Mouse (Mus musculus): ENCODE measurements at regions not wholly inside any gene's neighbourhood (a gene's known extent, or its start where the extent isn't known, plus 50 kb on each side); places are given as distances from the start of the nearest gene placed in this dataset.

DNA sequence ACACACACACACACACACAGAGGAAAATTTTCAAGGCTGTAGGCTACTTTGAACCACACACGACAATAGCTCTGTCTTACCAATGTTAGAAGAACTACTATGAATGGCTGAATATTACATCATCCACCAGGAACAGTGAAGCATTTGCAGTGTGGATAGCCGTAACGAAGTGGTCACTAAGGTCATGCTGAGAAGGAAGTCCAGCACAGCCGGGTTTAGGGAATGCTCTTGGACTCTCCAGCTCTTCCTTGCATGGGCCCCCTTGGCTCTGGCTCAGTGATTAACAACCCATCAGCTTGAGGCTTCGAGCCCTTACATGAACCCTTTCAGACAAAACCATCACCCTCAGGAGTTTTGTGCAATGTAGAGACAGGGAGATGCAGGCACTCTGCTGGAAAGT, 245.3 kb downstream of the Adamts20 start:
- no peak overlapping the region for H3K4me3 ChIP-seq (replicated peaks; ENCODE audit: extremely low read depth, low read depth, low read length)
- WGBS, result 46% methylated on average over 5 of the region's 5 CpGs
- DNase-seq, result no peak
- no peaks in the 10 kb centered on the region for H3K4me1 ChIP-seq (ENCODE audit: control insufficient read depth, insufficient read depth, low read length)
- no peak for TF ChIP-seq CTCF (IDR thresholded peaks at IDR 0.05; ENCODE audit: insufficient read depth, low read length)
- no peak for TF ChIP-seq POLR2A (IDR thresholded peaks at IDR 0.05; ENCODE audit: borderline replicate concordance, extremely low read depth, low read depth, low read length)

DNA sequence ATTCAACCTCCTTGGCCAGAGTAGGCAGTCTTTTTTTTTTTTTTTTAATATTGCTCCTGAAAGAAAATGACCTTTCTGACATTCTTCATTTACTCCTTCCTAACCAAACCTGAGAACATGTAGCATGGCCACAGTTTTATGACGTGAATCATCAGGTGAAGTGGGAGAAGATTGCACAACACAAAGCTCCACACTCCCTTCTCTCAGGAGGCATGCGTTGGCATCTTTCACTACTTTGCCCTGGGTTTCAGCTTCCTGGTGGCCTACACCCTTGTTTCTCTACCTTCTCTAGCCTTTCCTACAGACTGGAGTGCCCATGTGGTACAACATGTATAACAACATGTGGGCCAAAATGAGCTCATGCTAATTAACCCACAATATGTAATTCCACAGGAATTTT, 248.5 kb downstream of the Adamts20 start:
- H3K4me3 ChIP-seq (replicated peaks; ENCODE audit: extremely low read depth, low read depth, low read length), result no peak overlapping the region
- H3K4me1 ChIP-seq (ENCODE audit: control insufficient read depth, insufficient read depth, low read length), result no peaks in the 10 kb centered on the region
- 69% methylated on average over 2 of the region's 2 CpGs for WGBS
- no peak for TF ChIP-seq POLR2A (IDR thresholded peaks at IDR 0.05; ENCODE audit: borderline replicate concordance, extremely low read depth, low read depth, low read length)
- no peak for TF ChIP-seq CTCF (IDR thresholded peaks at IDR 0.05; ENCODE audit: insufficient read depth, low read length)
- no peak for DNase-seq

DNA sequence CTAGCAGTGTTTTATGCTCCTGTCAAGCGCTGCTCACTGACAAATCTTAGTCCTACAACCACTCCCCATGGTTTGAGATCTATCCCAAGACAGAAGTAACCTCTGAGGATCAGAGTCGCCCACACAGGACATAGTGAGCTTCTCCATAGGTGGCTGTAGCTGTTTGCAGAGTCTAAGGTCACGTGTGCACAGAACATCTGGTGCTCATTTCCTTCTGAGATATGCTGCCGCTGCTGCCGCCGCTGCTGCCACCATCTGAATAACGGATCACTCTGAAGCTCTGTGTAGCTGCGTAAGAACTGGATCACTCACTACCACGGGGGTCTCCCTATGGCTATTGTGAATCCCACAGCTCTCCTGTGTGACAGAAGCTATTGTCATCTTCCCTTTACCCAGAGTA, 250.8 kb downstream of the Adamts20 start:
- 19% methylated on average over 9 of the region's 9 CpGs for WGBS
- no peaks in the 10 kb centered on the region for H3K4me1 ChIP-seq (ENCODE audit: control insufficient read depth, insufficient read depth, low read length)
- H3K4me3 ChIP-seq (replicated peaks; ENCODE audit: extremely low read depth, low read depth, low read length), result no peak overlapping the region
- DNase-seq, result no peak
- TF ChIP-seq POLR2A (IDR thresholded peaks at IDR 0.05; ENCODE audit: borderline replicate concordance, extremely low read depth, low read depth, low read length) (no peak), CTCF (IDR thresholded peaks at IDR 0.05; ENCODE audit: insufficient read depth, low read length) (no peak)

DNA sequence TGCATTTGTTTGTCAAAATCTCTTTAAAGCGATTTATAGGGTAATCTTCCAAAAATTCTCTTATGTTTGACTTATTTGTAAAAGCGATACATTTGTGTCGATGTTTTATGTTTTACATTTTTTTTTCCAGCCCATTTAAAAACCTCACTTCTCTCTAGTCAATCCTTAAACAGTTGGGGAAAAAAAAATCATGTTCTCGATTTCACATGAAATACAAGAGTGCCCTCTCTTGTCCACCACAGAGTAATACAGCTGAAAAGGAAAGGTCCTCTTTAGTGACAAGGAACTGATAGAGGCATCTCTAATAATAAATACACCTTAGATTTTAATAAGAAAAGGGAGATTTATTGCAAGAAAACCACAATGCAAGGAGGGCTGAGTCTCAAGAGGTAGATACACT, 251.8 kb downstream of the Adamts20 start:
- WGBS, result 20% methylated on average over 4 of the region's 4 CpGs
- Histone ChIP-seq H3K4me3 (replicated peaks; ENCODE audit: extremely low read depth, low read depth, low read length) (no peak overlapping the region), H3K4me1 (ENCODE audit: control insufficient read depth, insufficient read depth, low read length) (no peaks in the 10 kb centered on the region)
- no peak for DNase-seq
- TF ChIP-seq CTCF (IDR thresholded peaks at IDR 0.05; ENCODE audit: insufficient read depth, low read length) (0 out of 2 replicates have a peak, but pooled peaks have one; percentile 5), POLR2A (IDR thresholded peaks at IDR 0.05; ENCODE audit: borderline replicate concordance, extremely low read depth, low read depth, low read length) (no peak)

DNA sequence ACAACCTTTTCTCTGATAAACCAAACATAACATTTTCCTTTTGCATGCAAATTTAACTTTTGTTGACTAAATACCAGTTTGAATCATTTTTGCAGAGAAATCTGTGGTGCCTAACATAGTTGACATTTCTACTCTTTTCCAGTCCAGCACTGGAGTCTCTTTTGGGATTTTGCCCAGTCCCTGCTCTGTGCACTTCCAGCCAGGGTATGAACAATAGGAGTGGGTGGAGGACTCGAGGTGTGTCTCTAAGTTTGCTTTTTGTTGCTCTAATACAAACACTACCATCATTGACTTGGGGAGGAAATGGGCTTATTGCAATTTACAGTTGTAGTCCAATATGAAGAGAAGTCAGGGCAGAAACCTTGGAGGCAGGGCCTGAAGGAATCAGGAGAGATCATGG, 256.7 kb downstream of the Adamts20 start:
- no peak for DNase-seq
- TF ChIP-seq POLR2A (IDR thresholded peaks at IDR 0.05; ENCODE audit: borderline replicate concordance, extremely low read depth, low read depth, low read length), result no peak
- Histone ChIP-seq H3K4me1 (ENCODE audit: control insufficient read depth, insufficient read depth, low read length) (no peaks in the 10 kb centered on the region), H3K4me3 (replicated peaks; ENCODE audit: extremely low read depth, low read depth, low read length) (no peak overlapping the region)
- 19% methylated on average over 1 of the region's 1 CpGs for WGBS

DNA sequence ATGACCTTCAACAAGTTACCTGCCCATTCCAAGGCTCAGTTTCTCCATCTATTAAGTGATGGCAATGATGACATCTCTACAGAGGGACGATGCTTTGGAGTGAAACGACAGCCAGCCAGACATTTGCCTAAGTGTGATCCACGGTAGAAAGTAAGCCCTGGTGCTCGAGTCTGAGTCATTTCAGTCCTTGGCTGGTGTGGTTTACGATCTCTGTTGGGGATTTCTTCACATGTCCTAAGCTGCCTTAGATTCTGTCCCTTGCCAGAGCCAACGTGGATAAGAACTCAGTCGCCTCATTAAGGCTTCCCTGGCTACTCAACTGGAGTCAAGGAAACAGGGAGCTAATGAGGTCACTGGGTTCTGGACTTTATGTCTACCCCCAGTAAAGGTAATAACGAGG, 258.8 kb downstream of the Adamts20 start:
- H3K4me1 ChIP-seq (ENCODE audit: control insufficient read depth, insufficient read depth, low read length), result no peaks in the 10 kb centered on the region
- WGBS, result 73% methylated on average over 8 of the region's 8 CpGs
- TF ChIP-seq POLR2A (IDR thresholded peaks at IDR 0.05; ENCODE audit: borderline replicate concordance, extremely low read depth, low read depth, low read length), result no peak
- no peak for TF ChIP-seq CTCF (IDR thresholded peaks at IDR 0.05; ENCODE audit: insufficient read depth, low read length)
- no peak for DNase-seq
- H3K4me3 ChIP-seq (replicated peaks; ENCODE audit: extremely low read depth, low read depth, low read length), result no peak overlapping the region

DNA sequence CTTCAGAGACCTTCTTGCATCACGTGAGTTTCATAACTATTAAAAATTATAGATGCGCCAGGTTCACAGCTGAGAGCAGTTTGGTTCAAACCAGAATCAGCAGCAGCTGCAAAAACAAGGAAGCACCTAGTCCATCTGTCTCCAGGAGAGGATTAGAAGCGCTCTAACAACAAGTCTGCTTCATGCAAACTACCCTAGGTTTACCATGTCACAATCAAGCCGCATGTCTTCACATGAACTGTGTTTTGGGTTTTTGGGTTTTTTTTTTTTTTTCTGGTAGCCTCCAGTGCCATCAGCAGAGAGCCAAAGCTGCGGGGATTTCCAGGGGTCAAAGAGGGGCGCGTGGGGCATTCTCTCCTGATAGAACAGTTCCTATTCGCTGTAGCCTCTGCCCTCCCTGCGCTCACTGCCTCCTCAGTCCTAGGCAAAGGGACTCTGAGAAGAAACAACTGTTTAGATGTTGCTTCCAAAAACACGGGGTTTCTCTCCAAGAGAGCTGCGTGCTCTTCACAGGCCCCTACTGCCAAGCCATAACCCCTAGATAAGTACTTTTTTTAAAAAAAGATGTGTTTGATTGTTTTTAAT, 259.8 kb downstream of the Adamts20 start:
- H3K4me1 ChIP-seq (ENCODE audit: control insufficient read depth, insufficient read depth, low read length), result no peaks in the 10 kb centered on the region
- H3K4me3 ChIP-seq (replicated peaks; ENCODE audit: extremely low read depth, low read depth, low read length), result no peak overlapping the region
- TF ChIP-seq POLR2A (IDR thresholded peaks at IDR 0.05; ENCODE audit: borderline replicate concordance, extremely low read depth, low read depth, low read length) (no peak), CTCF (IDR thresholded peaks at IDR 0.05; ENCODE audit: insufficient read depth, low read length) (no peak)
- no peak for DNase-seq
- WGBS, result 71% methylated on average over 11 of the region's 11 CpGs

DNA sequence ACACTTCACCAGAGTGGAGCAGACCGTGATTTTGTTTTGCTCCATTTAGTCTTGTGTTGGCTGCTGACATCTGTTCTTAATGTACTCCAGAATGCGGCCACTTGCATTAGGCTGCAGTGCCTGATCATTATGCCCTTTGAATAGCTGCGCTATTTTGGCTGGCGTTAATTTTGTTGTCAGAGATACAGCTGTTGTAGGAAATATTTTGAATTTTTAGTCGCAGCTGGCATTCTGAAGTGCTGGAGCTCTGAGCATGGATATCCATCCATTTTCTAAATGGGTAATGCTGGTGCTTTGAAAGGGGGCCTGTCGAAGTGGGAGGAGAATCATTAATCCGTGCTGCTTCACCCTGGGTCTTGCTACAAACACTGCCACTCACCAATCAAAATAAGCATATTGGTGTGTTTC, 275.1 kb downstream of the Adamts20 start:
- no peak for DNase-seq
- TF ChIP-seq CTCF (IDR thresholded peaks at IDR 0.05; ENCODE audit: insufficient read depth, low read length) (no peak), POLR2A (IDR thresholded peaks at IDR 0.05; ENCODE audit: borderline replicate concordance, extremely low read depth, low read depth, low read length) (no peak)
- WGBS, result 60% methylated on average over 7 of the region's 7 CpGs
- Histone ChIP-seq H3K4me3 (replicated peaks; ENCODE audit: extremely low read depth, low read depth, low read length) (no peak overlapping the region), H3K4me1 (ENCODE audit: control insufficient read depth, insufficient read depth, low read length) (no peaks in the 10 kb centered on the region)

DNA sequence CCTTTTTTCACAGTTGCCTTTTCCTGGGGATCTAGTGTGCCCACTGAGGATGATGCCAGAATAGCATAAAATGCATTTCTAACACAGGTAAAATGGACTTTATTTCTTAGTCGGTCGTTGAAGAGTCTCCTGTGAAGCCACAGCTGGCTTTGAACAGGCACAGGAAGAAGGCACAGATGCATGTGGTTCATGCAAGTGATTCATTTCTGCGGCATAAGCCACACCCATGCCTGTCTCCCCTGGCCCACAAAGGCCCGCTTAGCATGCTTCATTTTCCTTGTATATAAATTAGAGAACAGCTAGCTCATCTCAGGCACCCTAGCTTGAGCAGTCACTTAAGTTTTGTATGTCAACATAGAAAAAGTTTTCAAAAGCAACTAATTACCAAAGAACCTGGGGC, 277.6 kb downstream of the Adamts20 start:
- H3K4me3 ChIP-seq (replicated peaks; ENCODE audit: extremely low read depth, low read depth, low read length), result no peak overlapping the region
- TF ChIP-seq POLR2A (IDR thresholded peaks at IDR 0.05; ENCODE audit: borderline replicate concordance, extremely low read depth, low read depth, low read length) (no peak), CTCF (IDR thresholded peaks at IDR 0.05; ENCODE audit: insufficient read depth, low read length) (no peak)
- 64% methylated on average over 4 of the region's 4 CpGs for WGBS
- no peak for DNase-seq
- no peaks in the 10 kb centered on the region for H3K4me1 ChIP-seq (ENCODE audit: control insufficient read depth, insufficient read depth, low read length)

DNA sequence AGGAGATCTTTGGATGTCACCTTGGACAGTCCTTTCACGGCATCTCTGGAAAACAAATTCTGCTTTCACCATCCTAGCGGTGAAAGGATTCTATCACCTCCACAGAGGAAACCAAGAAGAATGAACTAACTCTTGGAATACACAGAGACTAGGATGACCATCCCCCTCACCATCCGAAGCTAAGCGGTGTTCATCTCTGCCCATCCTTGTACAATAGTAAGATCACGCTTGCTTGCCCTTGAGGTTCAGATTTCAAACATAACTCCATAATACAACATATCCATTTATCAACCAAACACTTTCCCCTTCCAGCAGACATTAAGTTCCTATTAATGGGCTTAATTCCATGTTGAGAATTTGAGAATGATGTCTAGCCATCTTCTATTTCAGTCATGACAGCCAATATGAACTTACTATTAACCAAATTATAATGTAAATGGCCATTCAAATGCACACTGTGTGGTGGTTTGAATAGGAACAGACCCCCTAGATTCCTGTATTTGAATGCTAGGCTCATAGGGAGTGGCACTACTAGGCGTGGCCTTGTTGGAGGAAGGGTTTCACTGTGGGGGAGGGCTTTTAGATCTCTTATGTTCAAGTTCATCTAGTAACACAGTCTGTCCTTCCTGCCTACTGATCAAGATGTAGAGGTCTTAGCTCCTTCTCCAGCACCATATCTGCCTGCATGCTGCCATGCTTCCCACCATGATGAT, 281.4 kb downstream of the Adamts20 start:
- H3K4me1 ChIP-seq (ENCODE audit: control insufficient read depth, insufficient read depth, low read length), result no peaks in the 10 kb centered on the region
- DNase-seq, result no peak
- 94% methylated on average over 6 of the region's 6 CpGs for WGBS
- TF ChIP-seq CTCF (IDR thresholded peaks at IDR 0.05; ENCODE audit: insufficient read depth, low read length), result no peak
- H3K4me3 ChIP-seq (replicated peaks; ENCODE audit: extremely low read depth, low read depth, low read length), result no peak overlapping the region

Data from lung, adult 2 months (tissue).